Mouse (Mus musculus) telencephalon, adult 2 months (tissue): ENCODE data around the gene Hagh.
A peak's percentile ranks its signal among the peaks of the same experiment; 100 is the strongest.

Experiments
- DNase-seq: peaks from one replicate; pipeline ENCODE4 v3.0.0-alpha.2; 2011; ENCODE audit warnings: low read depth, low spot score

The Hagh gene

GRCm38 (mm10) chr17:24850065-24850772 is 10.3 kb downstream of the Hagh start, which contains the start of gene Fahd1:
TSS of gene Fahd1 (minus strand) at chr17:24850364.
- DNase-seq, result peak; percentile 99

GRCm38 (mm10) chr17:24850773-24851127 is 10.8 kb downstream of the Hagh start:
- no peak for DNase-seq

- DNase-seq, result no peak
Measured at GRCm38 (mm10) chr17:24851381-24852125, 11.6 kb downstream of the Hagh start.

GRCm38 (mm10) chr17:24855838-24856464 is 16.0 kb downstream of the Hagh start:
- no peak for DNase-seq

- DNase-seq, result no peak
Measured at GRCm38 (mm10) chr17:24856589-24856988, 16.6 kb downstream of the Hagh start.

GRCm38 (mm10) chr17:24857831-24858470 is 18.0 kb downstream of the Hagh start:
- DNase-seq, result no peak

GRCm38 (mm10) chr17:24858967-24859366 is 19.0 kb downstream of the Hagh start:
- DNase-seq, result no peak

- DNase-seq, result no peak
Measured at GRCm38 (mm10) chr17:24860076-24860475, 20.1 kb downstream of the Hagh start.

GRCm38 (mm10) chr17:24861785-24862184 is 21.8 kb downstream of the Hagh start:
- no peak for DNase-seq

- no peak for DNase-seq
Measured at GRCm38 (mm10) chr17:24865776-24866175, 25.8 kb downstream of the Hagh start, which contains the start of gene Igfals. TSS of gene Igfals (plus strand) at chr17:24865997.

- DNase-seq, result peak; percentile 63
Measured at GRCm38 (mm10) chr17:24867914-24868313, 28.0 kb downstream of the Hagh start.

GRCm38 (mm10) chr17:24873695-24874404 is 33.9 kb downstream of the Hagh start:
- DNase-seq, result no peak

- DNase-seq, result no peak
Measured at GRCm38 (mm10) chr17:24874405-24874745, 34.4 kb downstream of the Hagh start.

GRCm38 (mm10) chr17:24874989-24875388 is 35.0 kb downstream of the Hagh start:
- DNase-seq, result no peak

- no peak for DNase-seq
Measured at GRCm38 (mm10) chr17:24877336-24878116, 37.6 kb downstream of the Hagh start.

- no peak for DNase-seq
Measured at GRCm38 (mm10) chr17:24878117-24878397, 38.1 kb downstream of the Hagh start.

GRCm38 (mm10) chr17:24878531-24878930 is 38.6 kb downstream of the Hagh start:
- no peak for DNase-seq

GRCm38 (mm10) chr17:24881738-24882440 is 41.9 kb downstream of the Hagh start:
- DNase-seq, result no peak

GRCm38 (mm10) chr17:24884391-24884790 is 44.4 kb downstream of the Hagh start:
- DNase-seq, result no peak
